Mouse (Mus musculus) liver, postnatal 0 days (tissue): Measurements from ENCODE around the gene Tacr3.

Source experiments
- CTCF ChIP-seq: sonication (generic); IDR thresholded peaks from 2 replicates; pipeline ENCODE4 v1.5.1; 2016; ENCODE audit warnings: antibody characterized with exemption, low read depth
- EP300 ChIP-seq: IDR thresholded peaks from 2 replicates; pipeline ENCODE4 v1.6.1; 2016; ENCODE audit warnings: antibody characterized with exemption, low read depth, mild to moderate bottlenecking

DNA sequence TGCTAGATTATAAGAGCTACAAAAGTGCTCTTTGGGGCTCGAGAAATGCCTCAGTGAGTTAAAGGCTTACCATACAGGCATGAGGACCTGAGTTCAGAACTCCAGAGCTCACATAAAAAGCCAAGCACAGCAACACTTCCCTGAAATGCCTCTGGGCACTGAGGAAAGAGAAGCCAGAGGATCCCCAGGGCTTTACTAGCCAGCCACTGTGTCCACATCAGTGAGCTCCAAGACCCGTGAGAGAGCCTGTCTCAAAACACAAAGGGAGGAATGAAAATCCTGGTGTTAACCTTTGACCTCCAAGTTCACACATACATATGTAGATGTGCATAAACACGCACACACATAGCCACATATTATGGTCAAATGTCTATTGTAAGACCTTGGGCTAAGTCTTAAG is 150.1 kb downstream of the Tacr3 start:
- no peak for TF ChIP-seq CTCF
- no peak for TF ChIP-seq EP300
